ENCODE assay signal across 13 mouse cellular contexts in the genomic region with DNA sequence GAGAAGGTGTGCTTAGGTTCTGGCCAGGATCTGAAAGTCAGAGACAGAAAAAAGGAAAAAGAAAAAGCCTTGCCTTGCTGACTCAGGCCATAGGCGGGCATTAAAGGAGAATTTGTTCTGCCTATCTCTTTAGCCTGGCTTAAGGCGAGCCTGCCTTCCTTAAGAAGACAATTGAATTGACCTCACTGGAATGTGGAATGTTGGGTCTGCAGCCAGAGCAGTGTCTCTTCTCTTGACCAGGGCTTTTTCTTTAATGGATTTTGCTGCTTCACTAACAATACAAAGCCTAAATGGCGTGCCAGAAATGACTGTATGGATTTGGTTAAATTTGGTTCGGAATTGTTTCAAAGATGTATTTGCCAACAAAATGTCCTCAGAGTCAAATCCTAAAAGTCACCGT. TPM values are rescaled to one million over a fixed set of nuclear protein-coding genes. Genes with fewer than 3 reads are reported as not detected.
DNase-seq lines count a peak whose midpoint lies in the region; ATAC-seq lines count a peak whose summit lies in the region.
"Had no signal": no experiment of that assay in that cellular context is flagged by ENCODE, and none has a peak within 500 bp of the region (broad histone marks: within the 10 kb centered on the region; RNA-seq: fewer than 3 reads in every experiment).

No protein-coding gene starts in this region.

- peaks cover 25% of the 10 kb centered on the region for H3K4me1 ChIP-seq in forebrain, embryonic 10.5 days
- H3K4me1 ChIP-seq in forebrain, embryonic 16.5 days (replicated peaks; ENCODE audit: control insufficient read depth, insufficient read depth, low read length) = no peaks in the 10 kb centered on the region
- peaks cover 6% of the 10 kb centered on the region for H3K4me1 ChIP-seq in liver, embryonic 11.5 days (replicated peaks; ENCODE audit: control insufficient read depth, insufficient read depth, low read length)
- no peaks in the 10 kb centered on the region for H3K4me1 ChIP-seq in liver, embryonic 12.5 days

- H3K4me3 ChIP-seq in forebrain, embryonic 10.5 days = no peak overlapping the region
- no peak overlapping the region for H3K4me3 ChIP-seq in forebrain, embryonic 16.5 days (replicated peaks; ENCODE audit: low read length)
- H3K4me3 ChIP-seq in liver, embryonic 11.5 days (ENCODE audit: low read depth, low read length) = no peak overlapping the region
- H3K4me3 ChIP-seq in liver, embryonic 12.5 days = no peak overlapping the region
- H3K4me3 ChIP-seq: hindbrain, embryonic 13.5 days had no signal

- no peak for ATAC-seq in forebrain, embryonic 16.5 days
- no peak for ATAC-seq in liver, embryonic 11.5 days (replicated peaks; ENCODE audit: low FRiP score)
- no peak for ATAC-seq in liver, embryonic 12.5 days

- no peaks in the 10 kb centered on the region for H3K27me3 ChIP-seq in forebrain, embryonic 10.5 days (ENCODE audit: poor library complexity, severe bottlenecking)
- H3K27me3 ChIP-seq in forebrain, embryonic 16.5 days (replicated peaks; ENCODE audit: control insufficient read depth, insufficient read depth, low read length) = no peaks in the 10 kb centered on the region
- H3K27me3 ChIP-seq in liver, embryonic 11.5 days (replicated peaks; ENCODE audit: control insufficient read depth, insufficient read depth, low read length) = no peaks in the 10 kb centered on the region
- H3K27me3 ChIP-seq in liver, embryonic 12.5 days (replicated peaks) = no peaks in the 10 kb centered on the region

- peak overlapping the region; percentile 63; the same call in 1 of the 2 replicates for H3K27ac ChIP-seq in forebrain, embryonic 10.5 days
- no peak overlapping the region for H3K27ac ChIP-seq in forebrain, embryonic 16.5 days (ENCODE audit: low read length)
- 0 out of 2 replicates have a peak overlapping the region, but pooled peaks have one; percentile 32 for H3K27ac ChIP-seq in liver, embryonic 11.5 days (ENCODE audit: low read depth, low read length)
- no peak overlapping the region for H3K27ac ChIP-seq in liver, embryonic 12.5 days
- H3K27ac ChIP-seq: hindbrain, embryonic 13.5 days; macrophage had no signal

- no peak for DNase-seq in forebrain, embryonic 10.5 days (ENCODE audit: extremely low spot score, low spot score)
- no peak for DNase-seq in liver, embryonic 11.5 days (ENCODE audit: low spot score)
- DNase-seq in embryo, embryonic 10.5 days (ENCODE audit: low spot score) = peak; percentile 58
- DNase-seq in lung, postnatal 14 days = peak; percentile 4
- DNase-seq in natural killer cell, adult 2 months (ENCODE audit: low spot score in 2 of 2) = no peak
- DNase-seq in cerebellum, adult 9-10 months = no peak
- DNase-seq: cerebellum, adult 18-20 months; left cerebral cortex, postnatal 4 days; thymus, adult 18-20 months had no signal

- H3K36me3 ChIP-seq in forebrain, embryonic 10.5 days (replicated peaks) = no peaks in the 10 kb centered on the region
- H3K36me3 ChIP-seq in forebrain, embryonic 16.5 days (ENCODE audit: control insufficient read depth, insufficient read depth) = no peaks in the 10 kb centered on the region
- no peaks in the 10 kb centered on the region for H3K36me3 ChIP-seq in liver, embryonic 11.5 days (ENCODE audit: control insufficient read depth, insufficient read depth, low read length)
- H3K36me3 ChIP-seq in liver, embryonic 12.5 days = no peaks in the 10 kb centered on the region
- H3K36me3 ChIP-seq: hindbrain, embryonic 13.5 days had no signal

- H3K9ac ChIP-seq in forebrain, embryonic 16.5 days (replicated peaks; ENCODE audit: low read depth, low read length) = no peak overlapping the region
- no peak overlapping the region for H3K9ac ChIP-seq in liver, embryonic 11.5 days (ENCODE audit: low read depth, low read length)
- no peak overlapping the region for H3K9ac ChIP-seq in liver, embryonic 12.5 days
- H3K9ac ChIP-seq: hindbrain, embryonic 13.5 days had no signal

- H3K4me2 ChIP-seq in forebrain, embryonic 16.5 days (ENCODE audit: low read length) = no peak overlapping the region
- no peak overlapping the region for H3K4me2 ChIP-seq in liver, embryonic 11.5 days
- no peak overlapping the region for H3K4me2 ChIP-seq in liver, embryonic 12.5 days
- H3K4me2 ChIP-seq: hindbrain, embryonic 13.5 days had no signal

- 25% methylated on average over 5 of the region's 5 CpGs for WGBS in forebrain, embryonic 10.5 days
- WGBS in forebrain, embryonic 16.5 days = 38% methylated on average over 5 of the region's 5 CpGs
- WGBS in liver, embryonic 11.5 days = 52% methylated on average over 5 of the region's 5 CpGs
- 48% methylated on average over 5 of the region's 5 CpGs for WGBS in liver, embryonic 12.5 days (ENCODE audit: insufficient replicate concordance)

- no peaks in the 10 kb centered on the region for H3K9me3 ChIP-seq in forebrain, embryonic 10.5 days
- H3K9me3 ChIP-seq in forebrain, embryonic 16.5 days (ENCODE audit: control insufficient read depth, low read length) = no peaks in the 10 kb centered on the region
- no peaks in the 10 kb centered on the region for H3K9me3 ChIP-seq in liver, embryonic 11.5 days (ENCODE audit: control insufficient read depth, low read length)
- no peaks in the 10 kb centered on the region for H3K9me3 ChIP-seq in liver, embryonic 12.5 days (replicated peaks)
- H3K9me3 ChIP-seq: hindbrain, embryonic 13.5 days had no signal

RNA-seq across cellular contexts. Expression of a gene that starts 40.9 kb away (rescaled TPM):
- polyA plus RNA-seq in forebrain, embryonic 10.5 days (2016; fragmentation: Nextera tagmentation; extraction: Ambion mirVana) = 197 and 204 TPM in 2 replicates
- polyA plus RNA-seq in forebrain, embryonic 16.5 days (2015; fragmentation: Nextera tagmentation; extraction: Ambion mirVana) = 196 and 203 TPM in 2 replicates
- polyA plus RNA-seq in liver, embryonic 11.5 days (2014; fragmentation: Nextera tagmentation; extraction: Ambion mirVana) = 64.4 and 72.4 TPM in 2 replicates
- 26.2 and 27.5 TPM in 2 replicates for polyA plus RNA-seq in liver, embryonic 12.5 days (2016; fragmentation: Nextera tagmentation; extraction: Ambion mirVana)

Comparison
In these comparisons a context has a peak if more than half of its experiments do, and no peak if none do; other contexts are left out.
1. H3K27ac ChIP-seq: peak in forebrain, embryonic 10.5 days (single experiment) and liver, embryonic 11.5 days (single experiment); none in forebrain, embryonic 16.5 days (single experiment) and liver, embryonic 12.5 days (single experiment).
2. DNase-seq: peak in embryo, embryonic 10.5 days (single experiment) and lung, postnatal 14 days (single experiment); none in forebrain, embryonic 10.5 days (single experiment), liver, embryonic 11.5 days (single experiment), natural killer cell, adult 2 months (0 of 2) and cerebellum, adult 9-10 months (single experiment).